Mouse (Mus musculus) forebrain, postnatal 0 days (tissue): ENCODE measurements at regions not wholly inside any gene's neighbourhood (a gene's known extent, or its start where the extent isn't known, plus 50 kb on each side); places are given as distances from the start of the nearest gene placed in this dataset.

Source experiments
- ATAC-seq: fragments of 200-750 bp; cut with Nextera tagmentation; 2 replicates; pipeline ENCODE4 v1.8.0; 2017; ENCODE audit warnings: mild to moderate bottlenecking, moderate library complexity
- DNase-seq: peaks from one replicate; pipeline ENCODE4 v3.0.0-alpha.2; 2015
- H3K27ac ChIP-seq: fragments of 300-500 bp; sonication (generic); 2 replicates; pipeline ENCODE4 v1.5.1; 2014; ENCODE audit warnings: low read depth, mild to moderate bottlenecking, antibody characterized with exemption, low read length, moderate library complexity, mixed read lengths
- H3K27me3 ChIP-seq: fragments of 300-500 bp; sonication (generic); 2 replicates; pipeline ENCODE4 v1.6.1; 2014; ENCODE audit warnings: mild to moderate bottlenecking, low read length, mixed read lengths; ENCODE audit not compliant: insufficient read depth
- H3K36me3 ChIP-seq: fragments of 300-500 bp; sonication (generic); 2 replicates; pipeline ENCODE4 v1.6.1; 2014; ENCODE audit warnings: mild to moderate bottlenecking, moderate library complexity; ENCODE audit not compliant: insufficient read depth
- H3K4me1 ChIP-seq: fragments of 300-500 bp; sonication (generic); 2 replicates; pipeline ENCODE4 v1.6.1; 2014; ENCODE audit warnings: antibody characterized with exemption; ENCODE audit not compliant: insufficient read depth
- H3K4me2 ChIP-seq: fragments of 300-500 bp; sonication (generic); 2 replicates; pipeline ENCODE4 v1.6.1; 2014; ENCODE audit warnings: low read depth, mild to moderate bottlenecking, moderate library complexity
- H3K4me3 ChIP-seq: fragments of 300-500 bp; sonication (generic); 2 replicates; pipeline ENCODE4 v1.5.1; 2014; ENCODE audit warnings: low read depth, low read length, mixed read lengths
- H3K9ac ChIP-seq: fragments of 300-500 bp; sonication (generic); 2 replicates; pipeline ENCODE4 v1.6.1; 2014; ENCODE audit warnings: mild to moderate bottlenecking
- H3K9me3 ChIP-seq: fragments of 300-500 bp; sonication (generic); 2 replicates; pipeline ENCODE4 v1.6.1; 2016; ENCODE audit warnings: low read length
- CTCF ChIP-seq: sonication (generic); IDR thresholded peaks from 2 replicates; pipeline ENCODE4 v1.5.1; 2016; ENCODE audit warnings: antibody characterized with exemption, control low read depth, low read depth
- WGBS: fragments of 180-500 bp; shearing (Covaris S2); extraction: QIAGEN DNeasy Blood & Tissue Kit; methylation state at CpG from one replicate; pipeline ENCODE4 v1.1.7; 2014; 5-methylcytosine and 5-hydroxymethylcytosine counted together

DNA sequence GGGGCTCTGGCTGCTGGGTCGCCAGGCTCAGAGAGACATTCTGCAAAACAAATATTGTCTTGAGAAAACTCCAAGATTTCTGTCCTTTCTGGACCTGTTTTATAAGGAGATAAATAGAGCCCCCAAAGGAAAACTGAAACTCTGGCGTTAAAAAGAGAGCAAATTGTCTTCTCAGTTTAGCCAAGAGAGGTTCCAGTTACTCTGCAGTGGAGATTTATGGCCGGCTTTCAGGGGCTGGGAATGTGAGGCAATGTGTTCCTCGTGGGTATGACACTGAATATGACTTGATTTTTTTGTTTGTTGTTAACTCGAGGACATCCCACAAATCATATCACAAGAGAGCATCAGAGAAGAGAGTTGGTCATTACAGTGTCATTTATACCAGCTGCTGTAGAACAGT lies 88.2 kb upstream of the Lifr start:
- Histone ChIP-seq H3K27me3 (no peaks in the 10 kb centered on the region), H3K4me3 (no peak overlapping the region), H3K36me3 (no peaks in the 10 kb centered on the region), H3K27ac (no peak overlapping the region), H3K9me3 (no peaks in the 10 kb centered on the region), H3K4me2 (no peak overlapping the region), H3K4me1 (no peaks in the 10 kb centered on the region), H3K9ac (no peak overlapping the region)
- DNase-seq, result no peak
- 73% methylated on average over 5 of the region's 5 CpGs for WGBS
- no peak for ATAC-seq
- TF ChIP-seq CTCF, result no peak

- no peak overlapping the region for H3K27ac ChIP-seq
- no peaks in the 10 kb centered on the region for H3K4me1 ChIP-seq
- ATAC-seq, result no peak
- no peaks in the 10 kb centered on the region for H3K9me3 ChIP-seq
- no peak overlapping the region for H3K4me2 ChIP-seq
- no peak overlapping the region for H3K4me3 ChIP-seq
- 85% methylated on average over 2 of the region's 2 CpGs for WGBS
- H3K9ac ChIP-seq, result no peak overlapping the region
- no peaks in the 10 kb centered on the region for H3K36me3 ChIP-seq
- no peaks in the 10 kb centered on the region for H3K27me3 ChIP-seq
- no peak for DNase-seq
- no peak for TF ChIP-seq CTCF
Observed at GRCm38 (mm10) chr15:7003311-7003710, 87.1 kb upstream of the Lifr start.

DNA sequence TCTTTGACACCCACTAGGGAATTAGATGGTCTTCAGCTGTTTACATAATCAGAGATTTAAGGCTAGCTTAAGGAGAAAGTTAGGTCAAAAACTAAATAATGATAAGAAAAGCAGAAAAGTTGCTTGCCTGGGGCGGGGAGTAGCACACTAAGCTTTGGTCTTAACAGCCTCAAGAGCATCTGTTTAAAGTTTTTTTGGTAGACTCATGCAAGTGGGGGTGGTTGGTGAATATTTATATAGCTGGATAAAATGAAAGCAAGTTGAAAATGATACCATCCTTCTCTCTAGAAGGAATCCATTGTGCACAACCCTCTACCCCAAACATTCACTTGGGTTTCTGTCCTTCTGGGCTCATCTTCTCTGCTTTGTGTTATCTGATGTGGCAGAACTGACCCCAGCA lies 85.3 kb upstream of the Lifr start:
- ATAC-seq (no peak), DNase-seq (no peak)
- H3K4me3 ChIP-seq, result no peak overlapping the region
- no peak for TF ChIP-seq CTCF
- H3K9ac ChIP-seq, result no peak overlapping the region
- H3K27ac ChIP-seq, result no peak overlapping the region
- H3K36me3 ChIP-seq, result no peaks in the 10 kb centered on the region
- no peaks in the 10 kb centered on the region for H3K9me3 ChIP-seq
- no peaks in the 10 kb centered on the region for H3K27me3 ChIP-seq
- no peaks in the 10 kb centered on the region for H3K4me1 ChIP-seq
- WGBS, result 89% methylated on average over 1 of the region's 1 CpGs
- H3K4me2 ChIP-seq, result no peak overlapping the region

GRCm38 (mm10) chr15:7006271-7006670 lies 84.1 kb upstream of the Lifr start:
- H3K4me1 ChIP-seq, result no peaks in the 10 kb centered on the region
- TF ChIP-seq CTCF, result no peak
- no peak overlapping the region for H3K4me3 ChIP-seq
- no peak overlapping the region for H3K4me2 ChIP-seq
- H3K27ac ChIP-seq, result no peak overlapping the region
- 92% methylated on average over 2 of the region's 2 CpGs for WGBS
- ATAC-seq (no peak), DNase-seq (no peak)
- no peaks in the 10 kb centered on the region for H3K27me3 ChIP-seq
- no peaks in the 10 kb centered on the region for H3K36me3 ChIP-seq
- no peak overlapping the region for H3K9ac ChIP-seq
- no peaks in the 10 kb centered on the region for H3K9me3 ChIP-seq

DNA sequence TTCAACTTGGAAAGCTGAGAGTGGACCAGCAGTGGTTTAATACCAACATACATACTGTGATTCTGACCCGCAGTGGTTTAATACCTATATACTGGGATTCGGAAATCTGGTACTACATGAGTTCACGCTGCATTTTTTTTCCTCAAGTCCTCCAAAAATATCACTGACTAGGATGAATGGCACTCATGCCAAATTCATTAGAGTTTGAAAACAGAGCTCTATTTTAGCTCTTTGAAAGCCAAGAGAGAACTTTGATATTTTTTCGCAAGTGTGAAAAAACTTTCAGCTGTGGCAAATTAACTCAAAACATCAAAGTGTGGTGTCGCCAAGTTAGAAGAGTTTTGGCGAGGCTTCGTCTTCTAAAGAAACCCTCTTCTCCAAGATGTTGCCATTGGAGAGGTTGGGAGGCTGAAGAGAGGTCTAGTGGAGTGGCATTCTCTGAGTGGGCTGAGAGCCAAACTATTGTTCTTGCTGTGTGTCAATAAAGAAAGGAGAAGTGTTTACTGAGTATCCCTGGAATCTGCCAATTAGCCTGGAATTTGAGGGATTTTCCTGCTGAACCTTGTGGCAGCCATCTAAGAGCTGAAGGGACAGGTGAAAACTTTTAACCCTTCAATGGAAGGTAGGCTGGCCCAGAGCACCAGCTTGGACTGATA lies 81.6 kb upstream of the Lifr start:
- ATAC-seq (no peak), DNase-seq (peak; percentile 19)
- H3K27ac ChIP-seq, result no peak overlapping the region
- no peaks in the 10 kb centered on the region for H3K27me3 ChIP-seq
- no peaks in the 10 kb centered on the region for H3K4me1 ChIP-seq
- no peak for TF ChIP-seq CTCF
- H3K9me3 ChIP-seq, result no peaks in the 10 kb centered on the region
- H3K9ac ChIP-seq, result no peak overlapping the region
- H3K36me3 ChIP-seq, result no peaks in the 10 kb centered on the region
- no peak overlapping the region for H3K4me3 ChIP-seq
- H3K4me2 ChIP-seq, result no peak overlapping the region
- WGBS, result 54% methylated on average over 7 of the region's 7 CpGs

DNA sequence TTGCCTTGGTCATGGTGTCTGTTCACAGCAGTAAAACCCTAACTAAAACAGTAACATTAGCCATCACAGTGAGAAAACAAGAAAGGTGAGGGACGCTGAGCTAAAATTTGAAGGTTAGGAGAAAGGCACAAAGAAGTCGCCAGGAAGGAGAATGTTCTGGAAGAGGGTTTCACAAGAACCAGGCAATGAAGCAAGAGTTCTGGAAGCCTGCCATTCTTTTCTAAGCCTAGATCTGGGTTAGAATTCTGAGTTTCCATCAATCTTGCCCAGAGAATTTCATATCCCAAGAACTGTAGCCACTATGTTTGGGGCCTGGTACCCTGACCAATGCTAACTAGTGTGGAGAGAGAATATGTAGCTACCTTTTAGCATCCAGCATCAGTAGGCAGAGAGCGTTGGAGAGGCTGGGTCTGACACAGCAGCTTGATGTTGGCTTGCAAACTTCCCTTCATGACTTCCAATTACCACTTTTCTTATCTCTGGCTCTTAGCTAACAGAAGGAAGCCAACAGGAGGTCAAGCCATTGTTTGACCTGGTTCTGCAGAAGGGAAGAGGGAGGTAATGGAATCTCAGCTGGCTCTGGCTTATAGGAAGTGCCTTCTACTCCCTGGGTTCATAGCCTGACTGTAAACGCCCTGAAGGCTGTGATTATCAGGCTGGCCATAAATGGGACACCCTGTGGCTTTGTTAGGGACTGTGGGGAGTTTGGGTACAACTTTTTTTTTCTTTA lies 79.3 kb upstream of the Lifr start:
- Histone ChIP-seq H3K27ac (no peak overlapping the region), H3K27me3 (no peaks in the 10 kb centered on the region), H3K9me3 (no peaks in the 10 kb centered on the region), H3K4me1 (no peaks in the 10 kb centered on the region), H3K36me3 (no peaks in the 10 kb centered on the region), H3K4me2 (no peak overlapping the region), H3K4me3 (no peak overlapping the region), H3K9ac (no peak overlapping the region)
- ATAC-seq (no peak), DNase-seq (no peak)
- TF ChIP-seq CTCF, result no peak
- 86% methylated on average over 4 of the region's 4 CpGs for WGBS

DNA sequence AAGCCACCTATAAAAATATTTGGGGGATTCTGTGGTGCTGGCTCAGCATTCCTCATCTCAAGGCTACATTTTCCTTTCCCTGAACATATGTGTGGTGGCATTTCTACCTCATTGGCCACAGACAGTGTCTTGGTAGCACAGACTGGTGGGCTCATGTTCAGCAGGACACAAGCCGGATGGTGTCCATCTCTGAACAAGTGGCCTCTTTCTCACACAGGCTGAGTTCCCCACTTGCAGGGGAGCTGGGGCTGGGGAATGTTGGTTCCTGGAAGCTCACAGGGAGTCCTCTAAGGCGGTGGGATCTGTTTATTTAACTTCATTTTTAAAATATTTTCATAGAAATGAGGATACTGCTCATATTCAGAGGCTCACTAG lies 78.7 kb upstream of the Lifr start:
- no peak overlapping the region for H3K4me3 ChIP-seq
- H3K27ac ChIP-seq, result no peak overlapping the region
- H3K9me3 ChIP-seq, result no peaks in the 10 kb centered on the region
- H3K4me2 ChIP-seq, result no peak overlapping the region
- no peak for TF ChIP-seq CTCF
- no peaks in the 10 kb centered on the region for H3K36me3 ChIP-seq
- no peaks in the 10 kb centered on the region for H3K4me1 ChIP-seq
- WGBS, result 91% methylated on average over 2 of the region's 2 CpGs
- no peak for DNase-seq
- no peaks in the 10 kb centered on the region for H3K27me3 ChIP-seq
- no peak overlapping the region for H3K9ac ChIP-seq
- no peak for ATAC-seq
